Mouse (Mus musculus): ENCODE measurements around the gene Tbc1d22a. TPM values are rescaled to one million over a fixed set of nuclear protein-coding genes. Genes with fewer than 3 reads are reported as not detected.

Tbc1d22a gene
- polyA plus RNA-seq, 1 experiment = 30.9 TPM

DNA sequence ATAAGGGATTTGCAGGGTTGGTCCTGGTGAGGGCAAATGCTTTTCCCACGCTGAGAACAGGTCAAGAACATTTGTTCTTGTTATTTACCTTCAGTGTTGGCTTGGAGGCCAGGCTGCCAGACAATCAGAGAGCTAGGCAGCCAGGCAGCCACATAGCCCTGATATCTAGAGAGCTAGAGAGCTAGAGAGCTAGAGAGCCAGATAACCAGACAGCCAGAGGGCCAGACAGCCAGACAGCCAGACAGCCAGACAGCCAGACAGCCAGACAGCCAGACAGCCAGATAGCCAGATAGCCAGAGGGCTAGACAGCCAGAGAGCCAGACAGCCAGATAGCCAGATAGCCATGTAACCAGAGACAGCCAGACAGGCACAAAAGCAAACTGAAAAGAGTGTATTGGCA, 208.6 kb downstream of the Tbc1d22a start:
- DNase-seq (ENCODE audit: low read depth, low spot score) = no peak
- 34% methylated on average over 1 of the region's 1 CpGs for WGBS

DNA sequence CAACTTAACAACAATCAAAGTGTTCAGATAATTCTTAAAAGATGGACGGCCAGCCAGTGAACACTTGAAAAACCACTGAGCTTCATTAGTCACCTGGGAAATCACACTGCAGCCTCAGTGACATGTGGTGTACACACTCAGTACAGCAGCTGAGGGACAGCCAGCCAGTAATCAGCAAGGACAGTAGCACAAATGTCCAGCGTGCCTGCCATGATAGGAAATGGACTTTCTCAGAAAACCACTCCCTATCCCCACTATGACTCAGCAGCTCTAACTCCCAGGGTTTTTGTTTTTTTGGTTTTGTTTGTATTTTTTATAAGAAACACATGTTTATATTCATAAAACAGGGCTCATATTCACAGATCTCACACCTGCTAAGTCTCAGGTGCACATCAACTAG, 209.6 kb downstream of the Tbc1d22a start:
- WGBS = 38% methylated on average over 2 of the region's 2 CpGs
- no peak for DNase-seq (ENCODE audit: low read depth, low spot score)

DNA sequence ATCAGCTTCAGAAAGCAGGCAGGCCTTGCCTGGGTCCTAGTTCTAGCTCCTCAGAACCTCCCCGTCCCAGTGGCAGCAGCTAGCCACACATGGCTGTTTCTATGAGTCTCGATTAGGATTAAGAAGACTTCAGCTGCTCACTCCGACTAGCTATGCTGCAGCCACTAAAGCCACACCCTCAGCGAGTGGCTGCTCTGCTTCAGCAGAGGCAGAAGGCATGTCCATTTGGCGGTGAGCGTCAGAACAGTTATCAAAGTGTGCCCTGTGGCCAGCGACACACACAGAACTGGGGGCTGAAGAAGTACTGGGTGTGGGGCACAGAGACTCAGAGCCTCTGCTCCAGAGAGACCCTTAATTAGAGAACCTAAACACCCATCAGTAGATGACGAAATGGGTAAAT, 210.7 kb downstream of the Tbc1d22a start:
- DNase-seq (ENCODE audit: low read depth, low spot score) = no peak
- 71% methylated on average over 8 of the region's 8 CpGs for WGBS

DNA sequence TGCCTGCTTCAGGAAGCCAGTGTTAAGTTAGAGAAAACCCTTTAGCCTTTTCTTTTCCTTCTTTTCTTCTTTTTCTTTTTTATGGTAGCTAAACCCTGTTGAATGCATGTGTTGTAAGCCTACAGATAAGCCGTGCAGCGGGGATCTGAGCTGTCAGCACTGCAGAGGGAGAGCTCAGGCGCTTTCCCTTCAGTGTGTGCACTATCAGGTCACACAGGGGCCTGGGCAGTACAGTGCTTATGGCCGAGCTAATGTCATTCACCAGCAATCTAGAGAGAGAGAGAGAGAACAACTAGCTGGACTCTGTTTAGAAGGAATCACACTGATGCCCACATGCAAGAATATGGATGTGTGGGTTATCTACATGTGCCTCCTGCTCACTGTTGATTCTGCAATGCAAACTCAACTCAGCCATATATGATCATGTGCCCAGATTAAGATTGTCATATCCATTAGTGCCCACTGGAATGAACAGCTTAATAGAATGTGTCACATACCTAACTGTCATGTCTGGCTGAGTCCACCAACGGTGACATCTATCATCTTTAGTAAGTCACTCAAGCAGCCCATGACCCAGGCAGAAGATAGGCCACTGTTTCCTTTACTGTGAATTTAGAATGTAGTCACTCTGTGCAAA, 212.2 kb downstream of the Tbc1d22a start:
- no peak for DNase-seq (ENCODE audit: low read depth, low spot score)
- WGBS = 85% methylated on average over 5 of the region's 5 CpGs

DNA sequence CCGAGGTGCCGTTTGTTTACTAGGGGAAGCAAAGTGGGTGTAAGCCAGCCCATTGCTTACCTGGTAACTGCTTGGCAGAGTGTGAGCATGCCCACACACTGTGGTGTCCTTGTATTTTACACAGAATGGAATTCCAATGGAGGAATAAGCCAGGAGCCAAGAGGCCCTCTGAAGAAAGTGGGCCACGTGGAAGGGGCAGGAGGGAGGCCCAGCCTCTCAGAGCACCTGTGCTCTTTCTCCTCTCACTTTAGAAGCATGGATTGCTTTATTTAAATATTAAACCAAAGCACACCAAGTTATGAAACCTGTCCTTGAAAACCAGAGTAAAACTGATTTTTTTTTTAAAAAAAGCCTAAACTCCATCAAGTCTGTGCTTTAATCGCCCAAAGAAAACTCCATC, 213.2 kb downstream of the Tbc1d22a start:
- 78% methylated on average over 4 of the region's 4 CpGs for WGBS
- DNase-seq (ENCODE audit: low read depth, low spot score) = no peak

DNA sequence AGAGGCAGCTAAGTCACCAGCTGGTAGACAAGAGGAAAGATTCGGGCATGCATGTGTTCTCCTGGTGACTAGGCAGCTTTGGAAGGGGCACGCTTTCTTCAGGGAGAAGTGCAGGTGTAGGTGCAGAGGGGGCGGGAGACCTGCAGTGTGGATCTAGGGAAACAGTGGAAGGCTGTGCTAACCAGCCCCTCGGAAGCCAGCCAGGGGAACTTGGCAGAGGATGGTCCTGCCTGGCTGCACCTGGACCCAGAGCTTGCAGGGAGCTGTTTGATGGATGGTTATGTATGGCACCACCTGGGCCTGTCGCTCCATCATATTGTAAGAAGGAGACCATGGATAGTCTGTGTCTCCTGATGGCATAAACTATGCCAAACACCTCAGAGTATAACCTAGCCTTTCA, 214.2 kb downstream of the Tbc1d22a start:
- no peak for DNase-seq (ENCODE audit: low read depth, low spot score)
- WGBS = 88% methylated on average over 5 of the region's 5 CpGs

DNA sequence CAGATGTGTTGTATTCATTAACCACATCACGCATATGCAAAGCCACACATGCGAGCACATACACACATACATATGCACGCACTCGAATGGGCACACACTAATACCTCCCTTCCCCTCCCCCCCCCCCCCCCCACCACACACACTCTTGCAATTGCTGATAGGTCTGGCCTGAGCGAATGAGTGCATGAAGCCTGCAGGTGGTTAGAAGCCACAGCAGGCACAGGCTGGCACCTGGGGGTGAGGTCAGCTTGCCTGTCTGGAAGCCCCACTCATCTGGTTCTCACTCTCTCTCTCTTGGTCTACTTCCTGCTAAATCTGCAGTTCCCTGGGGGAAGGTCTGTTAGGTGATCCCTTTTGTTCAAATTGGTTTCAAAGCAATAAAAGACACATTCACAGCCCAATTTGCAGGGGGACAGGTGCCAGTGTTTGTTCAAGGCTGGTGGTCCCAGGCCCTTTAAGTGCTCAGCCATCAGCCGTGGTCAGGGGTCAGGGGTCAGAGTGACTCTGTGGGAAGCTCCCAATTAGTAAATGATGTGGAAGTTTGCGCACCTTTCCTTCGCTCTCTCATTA, 215.6 kb downstream of the Tbc1d22a start:
- WGBS = 86% methylated on average over 8 of the region's 8 CpGs
- no peak for DNase-seq (ENCODE audit: low read depth, low spot score)

DNA sequence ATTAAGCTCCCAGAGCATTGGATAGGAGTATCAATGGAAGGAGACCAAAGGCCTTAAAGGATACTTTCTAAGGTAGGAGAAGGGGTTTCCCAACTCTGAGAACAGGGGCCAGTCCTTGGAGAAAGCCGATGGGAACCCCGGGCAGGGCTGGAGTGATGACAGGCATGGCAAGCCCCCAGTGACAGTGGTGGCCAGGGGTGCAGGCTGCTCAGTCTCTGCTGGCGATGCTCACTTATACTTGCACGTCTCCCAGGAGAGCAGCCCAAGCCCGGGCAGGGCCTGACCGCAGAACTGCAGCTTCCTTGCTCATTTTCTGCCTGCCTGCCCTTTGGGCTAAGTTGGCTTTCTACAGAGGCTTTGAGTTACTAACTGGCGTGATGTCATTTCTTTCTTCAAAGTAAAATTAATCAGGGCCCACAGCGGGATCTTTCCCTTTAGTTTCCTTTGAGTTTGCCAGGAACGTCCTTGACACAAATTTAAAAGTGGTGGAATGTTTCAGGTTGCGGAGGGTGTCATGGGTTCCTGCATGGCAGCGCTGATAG, 217.4 kb downstream of the Tbc1d22a start:
- no peak for DNase-seq (ENCODE audit: low read depth, low spot score)
- 92% methylated on average over 11 of the region's 11 CpGs for WGBS

DNA sequence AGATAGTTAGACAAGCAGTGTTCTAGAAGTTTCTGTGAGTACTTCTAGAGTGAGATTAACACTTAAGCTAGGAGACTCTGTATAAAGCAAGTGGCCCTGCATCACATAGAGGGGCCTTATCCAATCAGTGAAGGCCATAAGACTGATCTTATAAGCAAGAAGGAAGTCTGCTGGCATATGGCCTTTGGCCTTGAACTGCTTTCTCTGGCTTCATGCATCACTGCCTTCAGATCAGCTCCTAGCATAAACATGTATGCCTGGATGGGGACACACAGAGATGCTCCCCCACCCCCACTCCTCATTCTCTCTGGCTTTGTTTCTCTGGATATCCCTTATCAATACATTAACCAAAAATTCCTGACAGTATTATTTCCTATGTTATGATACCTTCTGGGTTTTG, 218.5 kb downstream of the Tbc1d22a start:
- DNase-seq (ENCODE audit: low read depth, low spot score) = no peak

DNA sequence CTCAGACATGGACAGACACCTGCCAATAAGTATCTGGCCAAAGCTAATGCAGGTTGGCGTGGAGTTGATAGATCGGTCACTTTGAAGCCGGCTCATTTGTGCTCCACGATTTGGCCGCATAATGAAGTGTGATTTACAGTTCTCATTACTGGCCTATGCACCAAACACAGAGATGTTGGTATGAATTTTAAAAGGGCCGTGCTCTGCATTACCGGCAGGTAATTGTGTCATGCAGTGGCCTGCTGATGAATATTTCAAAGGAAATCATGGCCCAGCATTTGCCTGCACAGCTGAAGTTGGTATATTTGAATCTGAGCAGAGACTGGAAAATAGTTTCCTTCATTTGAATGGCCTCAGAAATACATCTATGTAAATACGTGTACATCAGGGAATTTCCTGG, 219.1 kb downstream of the Tbc1d22a start:
- WGBS = 94% methylated on average over 8 of the region's 8 CpGs
- no peak for DNase-seq (ENCODE audit: low read depth, low spot score)

DNA sequence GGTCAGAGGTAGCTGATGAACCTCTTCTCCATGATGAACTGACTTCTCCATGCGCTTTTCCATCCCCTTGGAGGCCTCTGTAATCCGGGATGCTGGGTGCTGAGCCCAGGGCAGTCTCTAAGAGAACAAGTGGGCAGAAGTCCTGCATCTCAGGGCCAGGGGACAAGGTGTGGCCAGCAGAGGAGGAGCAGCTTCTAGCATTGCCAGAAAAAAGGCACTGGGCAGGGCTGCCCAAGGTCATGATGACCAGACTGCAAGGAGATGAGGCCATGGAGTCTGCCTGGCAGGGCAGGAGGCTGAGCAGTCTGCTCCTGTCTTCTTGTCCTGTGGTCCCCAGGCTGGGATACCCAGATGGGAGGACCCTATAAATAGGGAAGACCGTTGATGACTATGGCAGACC, 220.0 kb downstream of the Tbc1d22a start:
- WGBS = 96% methylated on average over 3 of the region's 3 CpGs
- no peak for DNase-seq (ENCODE audit: low read depth, low spot score)

DNA sequence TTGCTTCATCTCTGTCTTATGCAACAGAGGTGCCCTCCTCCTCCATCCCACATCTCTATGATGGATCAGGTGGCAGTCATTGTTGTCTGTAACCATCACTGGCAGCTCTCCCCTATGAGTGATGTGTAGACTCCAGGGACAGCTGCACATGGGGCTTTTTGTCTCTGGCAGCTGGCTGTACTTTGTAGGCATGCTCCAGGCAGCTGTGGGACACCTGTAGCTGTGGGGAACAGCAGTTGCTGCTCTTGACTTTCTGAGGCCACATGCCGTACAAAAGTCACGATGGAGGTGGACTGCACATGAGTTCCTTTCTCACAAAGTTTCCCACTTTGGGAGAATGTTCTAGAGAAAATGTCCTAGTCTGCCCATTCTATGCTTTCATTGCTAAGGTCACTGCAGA, 223.1 kb downstream of the Tbc1d22a start:
- WGBS = 96% methylated on average over 2 of the region's 2 CpGs
- DNase-seq (ENCODE audit: low read depth, low spot score) = no peak

DNA sequence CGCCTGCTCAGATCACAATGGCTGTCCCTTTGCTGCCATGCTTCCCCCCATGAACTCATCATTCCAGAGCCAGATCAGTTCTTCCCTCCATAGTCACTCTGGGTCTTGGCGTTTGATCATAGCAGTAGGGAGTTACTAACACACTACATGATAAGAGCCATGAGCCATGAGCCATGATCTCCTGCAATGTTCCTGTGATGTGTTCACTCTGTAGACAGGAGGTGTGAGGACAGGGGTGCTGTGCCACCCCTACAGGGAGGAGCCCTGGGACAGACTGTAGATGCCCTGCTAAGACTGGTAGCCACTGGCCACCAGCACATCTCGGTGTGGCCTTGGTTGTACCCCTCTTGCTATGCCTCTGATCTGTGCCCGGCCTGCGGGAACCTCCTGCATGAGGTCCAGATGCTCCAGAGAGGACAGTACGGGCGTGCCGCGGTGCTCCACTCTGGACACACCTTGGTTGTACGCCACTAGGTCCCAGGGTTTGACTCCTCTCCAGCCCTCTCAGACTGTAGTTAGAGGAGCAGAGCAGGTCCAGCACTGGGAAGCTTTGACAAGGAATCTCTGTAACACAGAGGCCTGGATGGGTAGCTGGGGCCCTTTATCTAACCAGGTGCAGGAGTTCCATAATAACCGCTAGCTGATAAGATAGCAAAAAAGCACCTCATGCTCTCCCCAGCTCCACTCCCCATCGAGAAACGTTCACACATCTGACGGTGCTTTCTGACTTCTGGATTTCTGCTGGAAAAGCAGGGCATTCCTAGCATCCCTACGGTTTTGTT, 224.9 kb downstream of the Tbc1d22a start:
- DNase-seq (ENCODE audit: low read depth, low spot score) = no peak
- WGBS = 88% methylated on average over 15 of the region's 15 CpGs

DNA sequence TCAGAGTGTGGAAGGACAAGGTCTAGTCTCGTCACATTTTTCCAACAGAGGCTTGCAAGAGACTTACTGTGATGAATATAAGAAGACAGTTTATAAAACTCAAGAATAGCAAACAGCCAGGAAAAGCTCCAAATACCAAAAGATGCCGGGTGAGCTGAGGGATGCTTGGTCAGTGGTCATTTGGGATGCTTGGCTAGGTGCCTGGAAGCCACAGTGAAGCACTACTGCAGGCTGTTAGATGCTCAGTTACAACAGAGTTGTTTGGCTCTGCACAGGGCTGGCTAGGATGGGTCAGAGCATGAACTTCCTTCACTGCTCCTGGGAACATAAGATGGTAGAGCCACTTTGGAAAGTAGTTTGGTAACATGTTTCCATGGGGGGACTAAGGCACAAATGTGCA, 230.0 kb downstream of the Tbc1d22a start:
- no peak for DNase-seq (ENCODE audit: low read depth, low spot score)
- 82% methylated on average over 2 of the region's 2 CpGs for WGBS

DNA sequence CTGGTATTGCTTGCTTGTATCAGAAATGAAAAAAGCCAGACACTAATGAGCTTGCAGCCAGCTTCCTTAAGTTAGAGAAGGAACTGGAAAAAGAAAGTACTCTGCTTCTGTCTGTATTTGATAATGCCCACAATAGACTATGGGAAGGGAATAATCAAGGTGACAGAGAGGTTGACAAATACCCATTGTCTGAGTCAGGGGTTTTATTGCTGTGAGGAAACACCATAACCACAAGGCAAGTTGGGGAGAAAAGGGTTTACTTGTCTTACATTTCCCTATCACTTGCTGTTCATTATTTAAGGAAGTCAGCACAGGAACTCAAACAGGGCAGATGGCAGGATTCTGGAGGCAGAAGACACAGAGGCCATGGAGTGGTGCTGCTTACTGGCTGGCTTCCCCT, 231.8 kb downstream of the Tbc1d22a start:
- DNase-seq (ENCODE audit: low read depth, low spot score) = no peak

DNA sequence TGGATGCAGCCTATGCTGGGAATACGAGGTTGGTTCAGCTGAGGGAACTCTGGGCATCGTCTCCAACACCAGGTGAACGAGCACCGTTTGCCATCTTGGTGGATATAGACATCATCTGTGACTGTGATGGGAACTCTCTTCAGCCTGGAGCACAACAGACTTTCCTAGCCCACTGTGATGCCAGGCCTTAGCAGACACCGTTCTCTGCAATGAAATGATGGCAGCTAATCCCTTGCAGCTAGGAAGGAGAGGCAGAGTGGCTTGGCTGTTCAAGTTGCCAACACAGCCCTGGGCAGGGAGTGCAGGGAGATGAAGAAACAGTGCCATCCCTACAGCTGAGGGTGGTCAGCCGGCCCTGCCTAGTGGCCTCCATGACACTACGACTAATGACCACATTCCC, 233.0 kb downstream of the Tbc1d22a start:
- DNase-seq (ENCODE audit: low read depth, low spot score) = no peak
- 92% methylated on average over 7 of the region's 7 CpGs for WGBS

DNA sequence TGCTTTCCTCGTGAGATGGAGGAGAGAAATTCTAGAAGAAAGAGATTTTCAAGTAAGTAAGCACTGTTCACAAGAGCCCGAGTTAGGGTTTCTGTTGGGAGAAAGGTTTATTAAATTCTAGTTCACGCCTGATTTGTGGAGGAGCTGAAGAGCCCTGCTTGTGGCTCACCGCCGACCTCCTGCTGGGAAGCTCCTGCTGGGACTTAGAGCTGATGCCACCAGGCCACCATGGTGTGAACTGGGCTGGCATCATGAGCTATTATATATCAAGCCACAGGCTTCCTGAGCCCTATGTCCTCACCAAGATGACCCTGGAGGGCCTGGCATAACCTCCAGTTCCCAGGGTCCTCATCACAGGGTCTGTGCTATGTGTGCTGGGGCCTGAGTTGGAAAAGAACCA, 235.0 kb downstream of the Tbc1d22a start:
- no peak for DNase-seq (ENCODE audit: low read depth, low spot score)
- WGBS = 92% methylated on average over 5 of the region's 5 CpGs

DNA sequence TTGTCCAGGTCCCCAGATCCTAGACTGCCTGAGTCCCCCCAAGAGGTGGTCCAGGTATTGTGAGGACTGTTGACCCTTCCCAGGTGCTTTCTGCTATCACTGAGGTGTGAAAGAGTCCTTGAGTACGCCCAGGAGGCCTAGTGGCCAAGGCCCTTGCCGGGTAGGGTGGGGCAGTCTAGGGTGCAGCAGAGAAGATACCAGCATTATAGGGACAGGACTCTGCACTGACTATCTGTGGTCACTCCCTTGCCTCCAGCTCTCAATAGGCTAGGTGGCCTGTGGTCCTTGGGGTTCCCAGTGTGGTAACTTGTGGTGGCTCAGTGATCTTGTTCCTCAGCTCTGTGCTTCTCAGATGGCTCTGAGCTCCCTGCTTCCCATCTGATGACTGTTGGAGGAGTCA, 235.5 kb downstream of the Tbc1d22a start:
- no peak for DNase-seq (ENCODE audit: low read depth, low spot score)
- 95% methylated on average over 2 of the region's 2 CpGs for WGBS

DNA sequence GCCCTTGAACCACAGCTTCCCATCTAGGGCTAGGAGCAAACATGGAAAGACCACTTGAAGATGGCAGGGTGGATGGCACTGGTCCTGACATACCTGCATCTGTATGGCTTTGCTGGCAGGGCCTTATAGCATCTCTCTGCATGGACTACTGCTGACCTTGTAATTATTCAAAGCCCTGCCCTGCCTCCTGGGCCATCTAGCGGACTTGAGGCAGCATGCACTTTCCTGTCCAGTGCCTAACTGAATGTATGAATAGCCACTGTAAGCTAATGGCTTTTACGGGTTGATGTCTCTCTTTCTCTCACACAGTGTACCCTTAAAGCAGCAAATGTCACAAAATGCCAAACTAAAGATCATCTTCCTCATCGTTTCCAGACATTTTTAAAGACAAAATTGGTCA, 245.2 kb downstream of the Tbc1d22a start:
- 84% methylated on average over 3 of the region's 3 CpGs for whole genome bisulfite sequencing
- DNase-seq (ENCODE audit: low read depth, low spot score) = no peak

DNA sequence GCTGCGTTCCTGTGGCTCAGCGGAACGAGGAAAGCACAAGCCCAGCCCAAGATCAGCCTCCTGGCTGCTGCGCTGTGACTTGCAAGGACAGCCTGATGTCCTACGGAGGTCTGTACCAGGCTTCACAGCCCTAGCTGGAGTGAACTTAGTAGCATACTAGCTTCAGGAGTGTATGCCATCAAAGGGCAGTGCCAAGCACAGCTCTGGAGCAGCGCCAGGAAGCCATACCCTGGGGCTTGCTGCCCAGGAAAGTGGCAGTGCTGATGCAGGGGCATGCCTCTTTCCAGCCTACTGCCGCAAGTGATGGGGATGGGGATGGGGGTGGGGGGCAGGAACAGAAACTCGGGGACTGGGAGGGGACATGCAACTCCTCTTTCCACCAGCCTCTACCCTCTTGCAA, 248.4 kb downstream of the Tbc1d22a start:
- DNase-seq (ENCODE audit: low read depth, low spot score) = no peak
- 88% methylated on average over 8 of the region's 8 CpGs for WGBS

DNA sequence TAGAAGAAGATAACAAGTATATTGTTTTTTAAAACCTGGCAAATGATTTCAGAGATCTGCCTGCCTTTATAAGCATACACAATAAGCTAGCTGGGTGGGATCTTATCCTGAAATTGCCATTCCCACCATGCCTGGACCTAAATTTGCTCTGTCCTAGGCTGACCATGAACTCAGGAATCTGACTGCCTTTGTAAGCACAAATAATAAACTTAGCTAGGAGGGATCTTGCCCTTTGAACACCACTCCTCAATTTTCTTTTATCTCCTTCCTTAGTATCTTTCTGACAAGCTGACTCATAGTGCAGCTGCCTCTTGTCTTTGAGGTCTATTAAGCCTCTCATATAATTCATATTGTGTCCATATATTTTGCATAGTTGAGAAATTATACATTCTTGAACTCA, 253.8 kb downstream of the Tbc1d22a start:
- DNase-seq (ENCODE audit: low read depth, low spot score) = no peak

All from large intestine, adult 2 months (tissue).